Mouse (Mus musculus) kidney, postnatal 0 days (tissue): ENCODE results near the gene Gm35549. TPM values are rescaled to one million over a fixed set of nuclear protein-coding genes. Genes with fewer than 3 reads are reported as not detected.

Experiments
- ATAC-seq: fragments of 200-750 bp; cut with Nextera tagmentation; replicated peaks from 2 replicates; pipeline ENCODE4 v1.8.0; 2017; ENCODE audit warnings: low read depth, moderate number of reproducible peaks, moderate TSS enrichment, moderate library complexity; ENCODE audit not compliant: low FRiP score
- DNase-seq: peaks from one replicate; pipeline ENCODE4 v3.0.0-alpha.2; 2016; ENCODE audit warnings: low spot score
- H3K27ac ChIP-seq: fragments of 300-500 bp; sonication (generic); 2 replicates; pipeline ENCODE4 v1.5.1; 2014; ENCODE audit warnings: mild to moderate bottlenecking
- H3K27me3 ChIP-seq: fragments of 300-500 bp; sonication (generic); 2 replicates; pipeline ENCODE4 v1.6.1; 2014; ENCODE audit warnings: low read length, mixed read lengths; ENCODE audit not compliant: insufficient read depth
- H3K36me3 ChIP-seq: fragments of 300-500 bp; sonication (generic); 2 replicates; pipeline ENCODE4 v1.6.1; 2014; ENCODE audit warnings: low read length, mixed read lengths; ENCODE audit not compliant: insufficient read depth
- H3K4me1 ChIP-seq: fragments of 300-500 bp; sonication (generic); replicated peaks from 2 replicates; pipeline ENCODE4 v1.6.1; 2014; ENCODE audit warnings: antibody characterized with exemption, low read length, mixed read lengths; ENCODE audit not compliant: insufficient read depth
- H3K4me2 ChIP-seq: fragments of 300-500 bp; sonication (generic); 2 replicates; pipeline ENCODE4 v1.6.1; 2014; ENCODE audit warnings: mild to moderate bottlenecking, low read length, moderate library complexity, mixed read lengths
- H3K4me3 ChIP-seq: fragments of 300-500 bp; sonication (generic); replicated peaks from 2 replicates; pipeline ENCODE4 v1.5.1; 2014; ENCODE audit warnings: low read depth, low read length
- H3K9ac ChIP-seq: fragments of 300-500 bp; sonication (generic); 2 replicates; pipeline ENCODE4 v1.6.1; 2014; ENCODE audit warnings: low read depth, low read length
- H3K9me3 ChIP-seq: fragments of 300-500 bp; sonication (generic); replicated peaks from 2 replicates; pipeline ENCODE4 v1.6.1; 2016; ENCODE audit warnings: low read length, inconsistent platforms, mixed read lengths
- CTCF ChIP-seq: IDR thresholded peaks from 2 replicates; pipeline ENCODE4 v1.5.1; 2016; ENCODE audit warnings: antibody characterized with exemption, low read depth, mild to moderate bottlenecking, moderate library complexity
- WGBS: fragments of 180-500 bp; shearing (Covaris S2); extraction: QIAGEN DNeasy Blood & Tissue Kit; methylation state at CpG from one replicate; pipeline ENCODE4 v1.1.7; 2014; 5-methylcytosine and 5-hydroxymethylcytosine counted together
- polyA plus RNA-seq: library from polyadenylated mRNA; unstranded; fragments of >200 nt; fragmentation: Nextera tagmentation; extraction: Ambion mirVana; gene quantifications from 2 replicates; pipeline ENCODE4 v1.2.1, GENCODE M21; 2015

Gene Gm35549
- polyA plus RNA-seq, 1 experiment from 2014 or later: 0.20 TPM

GRCm38 (mm10) chr9:122836126-122836525 lies 7.7 kb downstream of the Gm35549 start:
- no peak overlapping the region for H3K4me2 ChIP-seq
- no peaks in the 10 kb centered on the region for H3K9me3 ChIP-seq
- 66% methylated on average over 9 of the region's 9 CpGs for WGBS
- H3K9ac ChIP-seq: no peak overlapping the region
- no peak overlapping the region for H3K4me3 ChIP-seq
- no peak for TF ChIP-seq CTCF
- H3K36me3 ChIP-seq: no peaks in the 10 kb centered on the region
- no peak overlapping the region for H3K27ac ChIP-seq
- H3K27me3 ChIP-seq: no peaks in the 10 kb centered on the region
- no peak for ATAC-seq
- DNase-seq: no peak
- no peaks in the 10 kb centered on the region for H3K4me1 ChIP-seq

DNA sequence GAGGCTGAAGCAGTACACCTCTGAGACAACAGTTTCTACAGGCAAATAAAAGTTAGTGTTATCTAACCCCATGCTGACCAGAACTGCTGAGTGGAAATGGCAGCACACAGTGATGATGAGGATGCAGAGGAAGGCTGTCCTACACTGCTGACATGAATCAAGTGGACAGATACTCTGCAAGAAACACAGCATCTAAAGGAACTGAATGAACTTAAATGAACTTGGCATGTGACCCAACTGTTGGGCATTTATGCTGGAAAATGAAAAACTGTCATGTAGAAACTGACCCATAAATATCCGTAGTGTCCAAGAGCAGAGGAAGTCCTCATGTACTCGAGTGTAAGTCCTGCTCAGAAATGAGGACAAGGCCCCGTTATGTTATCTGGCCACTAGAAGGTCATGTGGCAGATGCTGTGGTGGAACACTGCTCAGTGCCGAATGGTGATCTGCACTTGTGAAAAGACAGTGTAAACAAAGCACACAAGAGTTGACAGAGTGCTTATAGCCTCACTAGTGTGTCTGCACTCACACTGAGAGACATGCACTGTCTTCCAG lies 13.9 kb downstream of the Gm35549 start:
- Histone ChIP-seq H3K27ac (no peak overlapping the region), H3K9ac (no peak overlapping the region), H3K4me1 (no peaks in the 10 kb centered on the region), H3K9me3 (no peaks in the 10 kb centered on the region), H3K27me3 (no peaks in the 10 kb centered on the region), H3K36me3 (peaks cover 18% of the 10 kb centered on the region; the same call in 1 of the 2 replicates), H3K4me2 (no peak overlapping the region), H3K4me3 (no peak overlapping the region)
- TF ChIP-seq CTCF: no peak
- 81% methylated on average over 4 of the region's 4 CpGs for WGBS
- DNase-seq (no peak), ATAC-seq (no peak)

- no peaks in the 10 kb centered on the region for H3K27me3 ChIP-seq
- ATAC-seq: no peak
- peaks cover 26% of the 10 kb centered on the region; the same call in 1 of the 2 replicates for H3K36me3 ChIP-seq
- no peak for DNase-seq
- H3K4me1 ChIP-seq: no peaks in the 10 kb centered on the region
- WGBS: 94% methylated on average over 4 of the region's 4 CpGs
- no peak overlapping the region for H3K4me3 ChIP-seq
- H3K4me2 ChIP-seq: no peak overlapping the region
- H3K9me3 ChIP-seq: no peaks in the 10 kb centered on the region
- no peak overlapping the region for H3K27ac ChIP-seq
- H3K9ac ChIP-seq: no peak overlapping the region
- no peak for TF ChIP-seq CTCF
Measured at GRCm38 (mm10) chr9:122826743-122827142, 17.1 kb downstream of the Gm35549 start.

- no peak for DNase-seq
- Histone ChIP-seq H3K4me2 (no peak overlapping the region), H3K9me3 (no peaks in the 10 kb centered on the region), H3K27ac (no peak overlapping the region), H3K9ac (no peak overlapping the region), H3K4me1 (no peaks in the 10 kb centered on the region), H3K27me3 (no peaks in the 10 kb centered on the region), H3K36me3 (peaks cover 30% of the 10 kb centered on the region; the same call in 1 of the 2 replicates), H3K4me3 (no peak overlapping the region)
- no peak for TF ChIP-seq CTCF
- ATAC-seq: no peak
- 82% methylated on average over 5 of the region's 5 CpGs for WGBS
Measured at GRCm38 (mm10) chr9:122823374-122824017, 20.3 kb downstream of the Gm35549 start.

GRCm38 (mm10) chr9:122815239-122815851 lies 28.5 kb downstream of the Gm35549 start:
- 72% methylated on average over 4 of the region's 4 CpGs for WGBS
- no peak overlapping the region for H3K4me2 ChIP-seq
- H3K4me3 ChIP-seq: no peak overlapping the region
- H3K27ac ChIP-seq: no peak overlapping the region
- 0 out of 2 replicates have a peak, but pooled peaks cover 9% of the 10 kb centered on the region for H3K36me3 ChIP-seq
- H3K4me1 ChIP-seq: no peaks in the 10 kb centered on the region
- DNase-seq: no peak
- H3K9ac ChIP-seq: no peak overlapping the region
- no peak for TF ChIP-seq CTCF
- H3K27me3 ChIP-seq: no peaks in the 10 kb centered on the region
- no peaks in the 10 kb centered on the region for H3K9me3 ChIP-seq
- ATAC-seq: no peak

DNA sequence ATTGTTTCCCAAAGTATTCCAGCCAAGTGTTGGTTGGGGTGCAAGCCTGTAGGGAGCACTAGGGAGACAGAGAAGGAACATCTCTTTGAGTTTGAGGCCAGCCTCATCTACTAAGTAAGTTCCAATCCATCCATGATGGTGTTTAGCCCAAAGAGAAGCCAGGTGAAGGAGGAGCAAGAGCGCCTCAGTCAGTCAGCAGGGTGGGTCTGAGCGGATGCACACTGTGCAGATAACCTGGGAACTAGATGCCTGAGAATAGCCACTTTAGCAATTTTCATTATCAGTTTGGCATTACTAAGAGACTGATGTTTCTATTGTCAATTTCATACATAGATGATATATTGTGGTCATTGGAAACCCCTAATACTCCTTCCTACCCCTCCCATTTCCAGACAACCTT lies 29.1 kb downstream of the Gm35549 start:
- Histone ChIP-seq H3K9ac (no peak overlapping the region), H3K4me3 (no peak overlapping the region), H3K27me3 (no peaks in the 10 kb centered on the region), H3K36me3 (0 out of 2 replicates have a peak, but pooled peaks cover 9% of the 10 kb centered on the region), H3K27ac (no peak overlapping the region; the same call in 1 of the 2 replicates), H3K9me3 (no peaks in the 10 kb centered on the region), H3K4me2 (no peak overlapping the region), H3K4me1 (no peaks in the 10 kb centered on the region)
- DNase-seq (no peak), ATAC-seq (no peak)
- 96% methylated on average over 2 of the region's 2 CpGs for WGBS
- no peak for TF ChIP-seq CTCF
